Comparison of ENCODE assay signal across 20 mouse cellular contexts in genomic region chr2:131066342-131066741, GRCm38 (mm10). TPM values are rescaled to one million over a fixed set of nuclear protein-coding genes. Genes with fewer than 3 reads are reported as not detected.
"Had no signal": no experiment of that assay in that cellular context is flagged by ENCODE, and none has a peak within 500 bp of the region (broad histone marks: within the 10 kb centered on the region; RNA-seq: fewer than 3 reads in every experiment).

No protein-coding gene starts in this region.

- H3K27ac ChIP-seq: lung, embryonic 15.5 days; midbrain, embryonic 13.5 days; midbrain, embryonic 15.5 days; neural tube, embryonic 12.5 days; stomach, embryonic 15.5 days; stomach, postnatal 0 days had no signal

- H3K9me3 ChIP-seq: lung, embryonic 15.5 days; midbrain, embryonic 13.5 days; midbrain, embryonic 15.5 days; neural tube, embryonic 12.5 days; stomach, embryonic 15.5 days had no signal

- H3K4me3 ChIP-seq: lung, embryonic 15.5 days; megakaryocyte, embryonic 14.5 days; midbrain, embryonic 13.5 days; midbrain, embryonic 15.5 days; neural tube, embryonic 12.5 days; stomach, embryonic 15.5 days had no signal

- H3K4me2 ChIP-seq: lung, embryonic 15.5 days; midbrain, embryonic 11.5 days; midbrain, embryonic 13.5 days; midbrain, embryonic 15.5 days; neural tube, embryonic 12.5 days; stomach, embryonic 15.5 days had no signal

- DNase-seq: liver, postnatal 0 days; lung, adult 2 months; lung, postnatal 14 days; lung, postnatal 36 days; right cerebral cortex, postnatal 14 days; thymus, adult 2 months; thymus, postnatal 25 days; thymus, postnatal 4 days had no signal

- H3K36me3 ChIP-seq: lung, embryonic 15.5 days; midbrain, embryonic 13.5 days; midbrain, embryonic 15.5 days; neural tube, embryonic 12.5 days; stomach, embryonic 15.5 days had no signal

- ATAC-seq: liver, postnatal 0 days; lung, postnatal 0 days; midbrain, embryonic 13.5 days; midbrain, embryonic 15.5 days had no signal

- H3K9ac ChIP-seq: liver, postnatal 0 days; lung, embryonic 15.5 days; midbrain, embryonic 13.5 days; midbrain, embryonic 15.5 days; neural tube, embryonic 12.5 days; stomach, embryonic 15.5 days had no signal

RNA-seq across cellular contexts. Expression of gene Adam33, which starts 2.7 kb away (rescaled TPM):
- total RNA-seq: megakaryocyte progenitor cell, adult 5-6 weeks; monocyte, adult 5-6 weeks; neutrophil, adult 5-6 weeks had no signal

RNA-seq across cellular contexts. Expression of gene Siglec1, which starts 20.2 kb away (rescaled TPM):
- total RNA-seq: monocyte, adult 5-6 weeks had no signal

RNA-seq across cellular contexts. Expression of gene Gfra4, which starts 23.5 kb away (rescaled TPM):
- total RNA-seq: megakaryocyte progenitor cell, adult 5-6 weeks; monocyte, adult 5-6 weeks; neutrophil, adult 5-6 weeks had no signal
